Mouse (Mus musculus): ENCODE measurements around the gene Rnf34.

Gene Rnf34

GRCm38 (mm10) chr5:122898963-122899776 is 49.3 kb downstream of the Rnf34 start:
- in situ Hi-C loops (cut with MboI, MseI) = loop anchor here in 1 of 2 experiments (10.0 kb wide), 1 partner anchor 1496 kb away; no protein-coding TSS in a partner anchor

- in situ Hi-C loops (cut with MboI, MseI) = loop anchor here in 1 of 2 experiments (10.0 kb wide), 1 partner anchor 1495 kb away; no protein-coding TSS in a partner anchor
Measured at GRCm38 (mm10) chr5:122899777-122900557, 50.1 kb downstream of the Rnf34 start.

- in situ Hi-C loops (cut with MboI, MseI) = no loop called here
Measured at GRCm38 (mm10) chr5:122900558-122901171, 50.8 kb downstream of the Rnf34 start.

GRCm38 (mm10) chr5:122901179-122901578 is 51.3 kb downstream of the Rnf34 start:
- in situ Hi-C loops (cut with MboI, MseI) = no loop called here

GRCm38 (mm10) chr5:122901666-122902065 is 51.8 kb downstream of the Rnf34 start:
- in situ Hi-C loops (cut with MboI, MseI) = no loop called here

- in situ Hi-C loops (cut with MboI, MseI) = no loop called here
Measured at GRCm38 (mm10) chr5:122902228-122902627, 52.4 kb downstream of the Rnf34 start.

- in situ Hi-C loops (cut with MboI, MseI) = no loop called here
Measured at GRCm38 (mm10) chr5:122903165-122903564, 53.3 kb downstream of the Rnf34 start.

- in situ Hi-C loops (cut with MboI, MseI) = no loop called here
Measured at GRCm38 (mm10) chr5:122907182-122907581, 57.3 kb downstream of the Rnf34 start.

- in situ Hi-C loops (cut with MboI, MseI) = no loop called here
Measured at GRCm38 (mm10) chr5:122908001-122908400, 58.2 kb downstream of the Rnf34 start.

- in situ Hi-C loops (cut with MboI, MseI) = no loop called here
Measured at GRCm38 (mm10) chr5:122909481-122909880, 59.6 kb downstream of the Rnf34 start.

- in situ Hi-C loops (cut with MboI, MseI) = no loop called here
Measured at GRCm38 (mm10) chr5:122912863-122913262, 63.0 kb downstream of the Rnf34 start.

- in situ Hi-C loops (cut with MboI, MseI) = no loop called here
Measured at GRCm38 (mm10) chr5:122916147-122916546, 66.3 kb downstream of the Rnf34 start.

GRCm38 (mm10) chr5:122917982-122918711 is 68.3 kb downstream of the Rnf34 start:
- in situ Hi-C loops (cut with MboI, MseI) = no loop called here

- in situ Hi-C loops (cut with MboI, MseI) = no loop called here
Measured at GRCm38 (mm10) chr5:122920557-122920956, 70.7 kb downstream of the Rnf34 start.
